Mouse (Mus musculus) cerebellum, postnatal 10 days (tissue): ENCODE measurements at regions not wholly inside any gene's neighbourhood (a gene's known extent, or its start where the extent isn't known, plus 50 kb on each side); places are given as distances from the start of the nearest gene placed in this dataset.

Experiments used
- DNase-seq, 2 experiments: peaks; one replicate each; pipeline ENCODE4 v3.0.0; 2021; ENCODE audit warnings: mixed read lengths in 2 of 2

DNA sequence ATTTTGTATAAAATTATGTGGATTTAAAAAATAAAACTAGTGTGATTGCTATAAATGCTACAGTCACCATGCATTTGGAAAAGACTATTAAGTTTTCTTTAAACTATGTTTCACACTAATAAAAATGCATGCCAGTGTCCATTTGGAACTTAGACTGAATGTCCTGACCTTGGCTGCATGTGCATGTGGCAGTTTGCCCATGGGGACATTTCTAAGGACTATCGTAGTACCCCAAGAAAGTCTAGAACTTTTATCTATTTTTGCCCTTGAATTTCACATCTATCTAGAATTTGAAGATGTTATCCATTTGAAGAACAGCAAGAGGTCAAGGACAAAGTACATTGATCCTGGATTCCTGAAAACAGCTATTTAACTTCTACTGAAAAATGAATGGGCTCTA is 745.9 kb downstream of the Tmem182 start:
- no peak for DNase-seq

GRCm38 (mm10) chr1:41555607-41556006 is 750.2 kb downstream of the Tmem182 start:
- peak; percentile 61 to 74 for DNase-seq

GRCm38 (mm10) chr1:41559101-41559665 is 753.8 kb downstream of the Tmem182 start:
- peak; percentile 81 to 87 for DNase-seq

DNA sequence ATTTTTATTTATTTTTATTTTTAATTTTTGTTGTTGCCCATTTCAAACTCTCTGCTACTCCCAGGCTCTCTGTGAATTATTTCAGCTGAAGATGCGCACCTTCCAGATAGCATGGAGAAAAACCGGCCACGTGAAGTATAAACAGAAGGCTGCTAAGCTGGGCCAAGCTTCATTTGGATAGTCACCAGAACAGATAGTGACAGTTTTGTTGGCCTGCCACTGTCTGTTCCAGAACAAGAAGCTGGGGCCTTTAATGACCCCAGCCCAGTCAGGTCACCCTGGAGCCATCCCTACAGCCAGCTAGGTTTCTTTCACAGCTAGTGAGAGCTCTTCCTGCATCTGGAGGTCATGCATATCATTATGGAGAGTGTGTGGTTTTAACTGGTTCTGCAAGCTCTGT is 754.6 kb downstream of the Tmem182 start:
- DNase-seq, result peak; percentile 78 to 79

DNA sequence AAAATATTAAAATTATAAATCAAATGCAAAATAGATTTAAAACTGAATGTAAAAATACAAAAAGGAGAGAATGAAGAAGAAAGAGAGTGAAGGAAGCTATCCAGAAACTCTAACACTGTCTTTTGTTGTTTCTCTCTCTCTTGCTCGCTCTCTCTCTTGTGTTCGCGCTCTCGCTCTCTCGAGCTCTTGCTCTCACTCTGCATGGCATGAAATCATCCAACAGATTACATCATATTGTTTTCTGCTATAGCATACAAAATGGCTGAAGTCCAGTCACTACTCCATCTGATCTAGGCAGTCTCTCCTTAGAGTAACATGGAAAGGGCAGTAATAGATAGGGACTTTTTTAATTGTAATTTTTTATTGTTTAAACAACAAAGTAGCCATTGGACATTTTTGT is 798.1 kb downstream of the Tmem182 start:
- no peak for DNase-seq

DNA sequence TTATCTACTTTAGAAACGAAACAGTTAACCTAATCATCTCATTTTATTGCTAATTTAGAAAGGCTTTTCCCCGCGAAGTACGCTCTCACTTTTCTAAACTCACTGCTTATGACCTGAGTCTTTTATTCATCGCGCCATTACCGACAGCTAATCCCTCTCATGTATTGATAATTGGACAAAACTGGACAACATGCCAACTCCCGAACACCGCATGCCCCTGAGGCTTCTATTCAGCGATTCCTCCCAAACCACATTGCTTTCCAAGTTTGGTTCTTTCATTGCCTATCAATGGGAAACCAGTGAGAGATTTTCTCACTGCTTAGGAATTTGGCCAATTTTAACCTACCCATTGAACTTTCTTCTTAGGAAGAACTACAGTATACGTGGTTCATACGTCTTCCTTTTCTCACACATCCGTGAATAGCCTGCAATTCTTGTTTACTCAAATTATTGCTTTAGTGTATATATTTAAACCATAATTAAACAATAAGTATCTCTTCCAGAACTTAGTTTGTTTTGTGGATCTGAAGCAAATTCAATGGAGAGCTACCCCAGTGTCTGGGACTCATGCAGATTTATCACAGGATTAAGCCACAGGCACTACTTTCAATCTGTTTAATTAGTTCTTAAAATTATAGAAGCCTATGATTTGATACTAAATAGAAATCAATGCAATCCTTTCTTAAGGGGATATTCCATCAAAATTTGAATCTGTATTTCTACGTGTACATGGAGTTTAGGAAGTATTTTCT is 799.8 kb downstream of the Tmem182 start:
- DNase-seq, result peak; percentile 4 to 9

DNA sequence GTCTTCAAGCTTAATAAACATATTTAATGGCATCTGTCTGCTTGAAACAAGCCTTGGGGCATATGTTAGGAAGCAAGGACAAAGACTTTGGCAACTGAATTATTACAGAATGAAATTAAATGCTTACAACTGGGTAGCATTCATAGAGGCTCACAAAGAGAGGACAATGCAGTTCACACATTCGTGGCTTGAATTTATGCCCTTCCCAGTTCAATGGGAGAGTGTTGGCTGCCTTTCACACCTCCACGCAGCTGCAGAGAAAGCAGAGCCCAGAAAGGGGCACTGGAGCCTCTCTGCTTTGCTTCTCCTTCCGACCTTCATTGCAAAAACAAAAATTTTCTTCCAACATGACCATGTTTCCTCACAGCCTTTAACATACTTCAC is 800.3 kb downstream of the Tmem182 start:
- DNase-seq, result peak; percentile 6 to 22

- no peak for DNase-seq
Measured at GRCm38 (mm10) chr1:41610783-41611182, 805.4 kb downstream of the Tmem182 start.

DNA sequence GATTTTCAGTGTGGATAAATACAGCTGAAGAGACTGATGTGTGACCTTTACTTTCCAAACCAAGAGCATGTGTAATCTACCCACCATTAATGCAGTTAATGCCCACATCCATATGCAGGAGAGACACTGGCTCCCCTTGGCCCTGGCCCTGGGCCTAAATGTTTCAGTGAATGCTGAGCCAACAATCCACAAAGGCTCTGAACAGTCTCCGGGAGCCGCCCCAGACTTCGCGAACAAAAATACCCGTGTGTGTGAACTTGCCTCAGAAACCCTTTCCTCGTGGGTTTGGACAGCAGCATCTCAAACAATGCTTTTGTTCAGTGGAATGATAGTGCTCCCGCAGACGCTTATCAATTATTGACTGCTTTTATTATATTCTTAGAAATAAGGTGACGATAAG is 846.4 kb downstream of the Tmem182 start:
- peak; percentile 17 to 54 for DNase-seq

- no peak for DNase-seq
Measured at GRCm38 (mm10) chr1:41652210-41652609, 846.8 kb downstream of the Tmem182 start.

- DNase-seq, result peak; percentile 95 to 96
Measured at GRCm38 (mm10) chr1:41652646-41653427, 847.4 kb downstream of the Tmem182 start.

DNA sequence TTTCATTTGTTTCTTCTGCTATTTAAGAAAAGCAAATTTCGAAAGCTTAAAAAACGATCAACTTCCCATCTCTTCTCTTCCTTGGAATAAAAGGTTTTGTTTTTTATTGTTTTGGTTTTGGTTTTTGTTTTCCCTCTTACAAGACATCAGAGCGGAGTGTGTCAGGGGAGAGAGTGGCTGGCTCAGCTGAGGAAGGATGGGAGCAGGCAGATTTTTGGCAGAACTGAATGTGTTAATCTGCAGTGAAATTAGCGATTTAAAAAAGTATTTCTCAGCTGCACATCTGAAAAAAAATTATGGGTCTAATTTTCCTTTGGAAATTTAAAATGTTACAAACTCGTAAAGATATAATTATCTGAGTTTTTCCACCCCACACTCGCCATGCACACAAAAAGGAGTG is 868.7 kb downstream of the Tmem182 start:
- DNase-seq, result no peak

DNA sequence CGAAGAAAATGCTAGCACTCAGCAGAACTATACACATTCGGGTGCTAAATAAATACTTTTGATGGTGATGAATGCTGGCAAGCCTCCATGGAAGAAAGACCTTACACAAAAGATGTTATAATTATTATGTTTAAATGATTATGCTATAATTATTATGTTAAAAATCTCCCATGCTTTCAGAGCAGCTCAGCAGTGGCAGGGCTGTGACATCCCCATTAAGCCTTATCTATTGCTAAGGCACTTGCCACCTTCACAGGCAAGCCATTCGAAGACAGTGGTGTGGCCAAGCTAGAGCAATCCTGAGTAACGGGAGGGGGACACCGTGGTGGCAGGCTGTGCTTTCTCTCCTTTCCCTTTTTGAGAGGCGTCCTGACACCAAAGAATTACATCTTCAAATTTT is 869.9 kb downstream of the Tmem182 start:
- DNase-seq, result no peak

DNA sequence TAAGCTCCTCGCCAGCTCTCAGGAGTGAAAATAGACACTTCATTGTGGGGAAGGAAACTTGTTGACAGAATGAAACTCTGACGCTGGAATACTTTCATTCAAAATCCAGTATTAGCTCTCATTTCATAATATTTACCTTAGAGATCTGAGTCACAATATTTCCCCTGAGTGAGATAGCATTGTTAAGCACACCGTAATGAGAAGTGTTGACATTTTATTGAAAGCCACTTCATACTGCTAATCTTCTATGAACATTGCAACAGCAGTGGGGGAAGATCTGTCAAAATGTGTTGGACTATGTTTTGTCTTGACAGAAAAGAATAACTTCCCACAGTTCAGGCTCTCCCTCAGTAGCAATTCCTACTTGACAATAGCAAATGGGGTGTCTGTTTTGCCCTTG is 900.3 kb downstream of the Tmem182 start:
- DNase-seq, result no peak

DNA sequence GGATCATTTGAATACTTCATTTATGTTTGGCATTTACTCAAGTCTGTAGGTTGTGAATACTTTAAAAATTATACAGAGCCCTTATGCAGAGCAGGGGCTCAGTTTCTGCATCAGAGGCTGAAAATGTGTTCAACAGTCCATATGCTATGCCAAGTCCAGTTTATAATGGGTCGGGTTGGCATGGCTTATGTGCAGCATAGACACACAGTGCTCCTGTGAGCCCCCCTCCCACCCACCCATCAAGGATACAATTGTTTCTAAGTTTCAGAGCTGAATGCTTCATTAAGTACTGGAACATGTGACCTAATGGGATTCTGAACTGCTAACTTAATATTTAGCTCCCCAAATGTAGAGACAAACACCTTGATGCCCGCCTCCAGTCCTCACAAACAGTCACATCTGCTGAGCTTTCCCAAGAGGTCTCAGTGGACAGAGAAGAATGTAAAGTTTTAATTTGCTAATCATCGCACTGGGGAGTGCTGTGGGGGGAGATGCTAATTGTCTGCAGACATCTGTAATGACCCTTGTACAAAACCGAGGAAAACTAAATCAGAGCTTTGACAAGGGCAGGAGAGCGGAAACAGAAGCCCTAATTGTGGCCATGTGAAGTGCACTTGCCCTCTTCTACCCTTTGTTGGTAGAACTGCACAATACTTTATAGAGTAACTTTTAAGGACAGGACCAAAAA is 937.4 kb downstream of the Tmem182 start:
- no peak for DNase-seq

- DNase-seq, result peak in 1 of 2 experiments; percentile 9
Measured at GRCm38 (mm10) chr1:41743332-41743710, 937.9 kb downstream of the Tmem182 start.

DNA sequence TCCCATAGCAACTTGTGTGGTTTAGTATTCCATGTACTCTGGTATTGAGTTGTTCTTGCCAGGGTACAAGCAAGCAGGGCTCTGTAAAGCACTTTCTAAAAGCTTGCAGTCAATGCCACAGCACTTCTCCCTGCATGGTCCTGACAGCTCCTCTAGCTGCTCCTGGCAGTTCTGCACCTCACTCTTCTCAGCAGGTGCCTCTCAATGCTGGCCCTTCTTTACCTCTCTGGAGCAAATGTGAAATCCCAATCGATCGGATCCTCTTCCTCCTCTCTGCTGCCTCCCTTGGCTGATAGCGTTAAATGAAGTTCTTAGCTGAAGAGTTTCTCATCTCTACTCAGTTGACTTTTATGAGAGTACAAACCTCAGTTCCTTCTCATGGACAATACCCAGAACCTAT is 939.1 kb downstream of the Tmem182 start:
- no peak for DNase-seq

DNA sequence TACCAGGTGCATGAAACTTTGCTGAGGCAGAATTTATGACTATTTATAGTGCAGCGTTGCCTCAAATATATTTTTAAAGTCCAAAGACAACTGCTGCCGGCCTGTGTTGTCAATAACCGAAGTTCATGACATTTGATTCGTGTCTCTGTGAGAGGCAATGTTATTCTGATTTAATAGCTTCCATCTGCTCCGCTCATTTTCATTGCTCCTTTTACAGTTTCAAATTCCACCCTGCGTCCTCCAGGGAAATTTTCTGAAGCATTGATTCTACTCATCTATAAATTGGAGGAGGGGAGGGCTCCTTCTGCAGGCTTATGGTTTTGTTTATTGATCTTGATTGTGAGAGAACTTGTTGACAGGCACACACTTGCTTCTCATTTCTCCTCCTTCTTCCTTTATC is 936.2 kb upstream of the Pou3f3 start:
- no peak for DNase-seq
